Mouse (Mus musculus) embryonic facial prominence, embryonic 14.5 days (tissue): ENCODE data around the gene Tardbp. TPM values are rescaled to one million over a fixed set of nuclear protein-coding genes. Genes with fewer than 3 reads are reported as not detected.

Source experiments
- ATAC-seq: fragments of 200-750 bp; cut with Nextera tagmentation; 2 replicates; pipeline ENCODE4 v1.8.0; 2017; ENCODE audit warnings: low read depth, moderate number of reproducible peaks, moderate TSS enrichment
- DNase-seq: peaks from one replicate; pipeline ENCODE4 v3.0.0-alpha.2; 2015; ENCODE audit warnings: low spot score
- H3K27ac ChIP-seq: fragments of 300-500 bp; sonication (generic); replicated peaks from 2 replicates; pipeline ENCODE4 v1.5.1; 2014; ENCODE audit warnings: low read depth, mild to moderate bottlenecking, low read length, moderate library complexity
- H3K27me3 ChIP-seq: fragments of 300-500 bp; sonication (generic); replicated peaks from 2 replicates; pipeline ENCODE4 v1.6.1; 2014; ENCODE audit warnings: low read length; ENCODE audit not compliant: control insufficient read depth, insufficient read depth
- H3K36me3 ChIP-seq: fragments of 300-500 bp; sonication (generic); 2 replicates; pipeline ENCODE4 v1.6.1; 2014; ENCODE audit warnings: low read length, mixed read lengths; ENCODE audit not compliant: control insufficient read depth, insufficient read depth
- H3K4me1 ChIP-seq: fragments of 300-500 bp; sonication (generic); 2 replicates; pipeline ENCODE4 v1.6.1; 2014; ENCODE audit warnings: antibody characterized with exemption, low read length; ENCODE audit not compliant: control insufficient read depth, insufficient read depth
- H3K4me2 ChIP-seq: fragments of 300-500 bp; sonication (generic); 2 replicates; pipeline ENCODE4 v1.6.1; 2014; ENCODE audit warnings: low read depth, mild to moderate bottlenecking, low read length, moderate library complexity, mixed read lengths
- H3K4me3 ChIP-seq: fragments of 300-500 bp; sonication (generic); 2 replicates; pipeline ENCODE4 v1.5.1; 2014; ENCODE audit warnings: low read depth, mild to moderate bottlenecking, low read length
- H3K9ac ChIP-seq: fragments of 300-500 bp; sonication (generic); 2 replicates; pipeline ENCODE4 v1.6.1; 2014; ENCODE audit warnings: low read depth, mild to moderate bottlenecking, low read length, moderate library complexity, mixed read lengths
- H3K9me3 ChIP-seq: fragments of 300-500 bp; sonication (generic); 2 replicates; pipeline ENCODE4 v1.6.1; 2016; ENCODE audit warnings: low read length; ENCODE audit not compliant: control insufficient read depth
- WGBS: fragments of 180-500 bp; shearing (Covaris S2); extraction: QIAGEN DNeasy Blood & Tissue Kit; methylation state at CpG from one replicate; pipeline ENCODE4 v1.1.7; 2014; 5-methylcytosine and 5-hydroxymethylcytosine counted together
- polyA plus RNA-seq: library from polyadenylated mRNA; unstranded; fragments of >200 nt; fragmentation: Nextera tagmentation; extraction: Ambion mirVana; gene quantifications from 2 replicates; pipeline ENCODE4 v1.2.1, GENCODE M21; 2014

The Tardbp gene
- polyA plus RNA-seq, 1 experiment from 2014 or later = 156 TPM

DNA sequence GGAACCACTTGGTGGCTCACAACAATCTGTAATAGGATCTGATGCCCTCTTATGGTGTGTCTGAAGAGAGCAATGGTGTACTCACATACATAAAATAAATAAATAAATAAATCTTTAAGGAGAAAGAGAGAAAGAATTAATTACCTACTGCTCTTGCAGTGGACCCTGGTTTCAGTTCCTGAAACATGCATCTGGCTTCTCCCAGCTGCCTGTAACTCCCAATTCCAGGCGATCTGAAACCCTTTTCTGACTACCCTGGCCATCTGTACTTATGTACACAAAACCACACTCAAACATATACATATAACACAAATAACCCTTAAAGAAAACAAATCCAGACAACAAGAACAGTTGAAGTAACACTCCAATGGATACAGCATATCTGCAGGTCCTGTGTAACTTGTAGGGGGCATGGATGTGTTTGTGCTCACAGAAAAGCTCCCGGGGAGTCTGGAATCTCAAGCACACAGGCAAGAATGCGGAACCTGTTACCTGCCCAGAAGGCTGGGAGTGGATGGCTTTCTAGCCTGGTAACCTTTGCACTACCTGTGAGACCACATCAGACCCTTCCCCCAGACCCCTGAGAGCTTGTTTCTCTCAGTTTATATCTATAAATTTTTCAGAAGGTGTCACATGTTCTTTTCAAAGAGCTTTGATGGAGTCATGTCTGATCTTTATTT is 5.3 kb upstream of the Tardbp start:
- DNase-seq (no peak), ATAC-seq (no peak)
- Histone ChIP-seq H3K36me3 (no peaks in the 10 kb centered on the region), H3K27me3 (no peaks in the 10 kb centered on the region), H3K4me1 (no peaks in the 10 kb centered on the region), H3K4me2 (no peak overlapping the region), H3K27ac (no peak overlapping the region), H3K9me3 (no peaks in the 10 kb centered on the region), H3K9ac (no peak overlapping the region), H3K4me3 (no peak overlapping the region)
- 57% methylated on average over 3 of the region's 3 CpGs for WGBS

DNA sequence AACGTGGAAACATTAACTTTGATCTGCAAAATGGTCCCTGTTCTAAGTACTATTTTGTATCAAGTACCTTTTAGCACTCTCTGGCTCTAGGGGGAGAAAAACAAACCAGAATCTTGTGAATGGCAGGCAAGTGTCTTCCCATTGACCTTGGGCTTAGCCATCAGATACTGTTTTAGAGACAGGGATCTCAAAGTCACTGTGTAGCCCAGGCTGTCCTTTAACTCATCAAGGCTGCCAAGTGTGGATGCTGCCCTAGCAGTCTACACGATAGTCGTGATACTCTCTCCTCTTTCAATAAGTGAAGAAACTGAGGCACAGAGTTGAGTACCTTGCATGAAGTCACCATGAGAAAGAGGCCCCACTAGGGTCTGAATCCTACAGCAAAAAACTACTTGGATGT is 427 bp upstream of the Tardbp start:
- H3K4me1 ChIP-seq = no peaks in the 10 kb centered on the region
- DNase-seq (no peak), ATAC-seq (peak; percentile 1; the same call in 1 of the 2 replicates)
- peak overlapping the region; percentile 98; the same call in 1 of the 2 replicates for H3K9ac ChIP-seq
- no peak overlapping the region for H3K27ac ChIP-seq
- peak overlapping the region; percentile 96 for H3K4me3 ChIP-seq
- H3K4me2 ChIP-seq = peak overlapping the region; percentile 77
- H3K9me3 ChIP-seq = no peaks in the 10 kb centered on the region
- peaks cover 30% of the 10 kb centered on the region for H3K36me3 ChIP-seq
- WGBS = 66% methylated on average over 3 of the region's 3 CpGs
- H3K27me3 ChIP-seq = no peaks in the 10 kb centered on the region

DNA sequence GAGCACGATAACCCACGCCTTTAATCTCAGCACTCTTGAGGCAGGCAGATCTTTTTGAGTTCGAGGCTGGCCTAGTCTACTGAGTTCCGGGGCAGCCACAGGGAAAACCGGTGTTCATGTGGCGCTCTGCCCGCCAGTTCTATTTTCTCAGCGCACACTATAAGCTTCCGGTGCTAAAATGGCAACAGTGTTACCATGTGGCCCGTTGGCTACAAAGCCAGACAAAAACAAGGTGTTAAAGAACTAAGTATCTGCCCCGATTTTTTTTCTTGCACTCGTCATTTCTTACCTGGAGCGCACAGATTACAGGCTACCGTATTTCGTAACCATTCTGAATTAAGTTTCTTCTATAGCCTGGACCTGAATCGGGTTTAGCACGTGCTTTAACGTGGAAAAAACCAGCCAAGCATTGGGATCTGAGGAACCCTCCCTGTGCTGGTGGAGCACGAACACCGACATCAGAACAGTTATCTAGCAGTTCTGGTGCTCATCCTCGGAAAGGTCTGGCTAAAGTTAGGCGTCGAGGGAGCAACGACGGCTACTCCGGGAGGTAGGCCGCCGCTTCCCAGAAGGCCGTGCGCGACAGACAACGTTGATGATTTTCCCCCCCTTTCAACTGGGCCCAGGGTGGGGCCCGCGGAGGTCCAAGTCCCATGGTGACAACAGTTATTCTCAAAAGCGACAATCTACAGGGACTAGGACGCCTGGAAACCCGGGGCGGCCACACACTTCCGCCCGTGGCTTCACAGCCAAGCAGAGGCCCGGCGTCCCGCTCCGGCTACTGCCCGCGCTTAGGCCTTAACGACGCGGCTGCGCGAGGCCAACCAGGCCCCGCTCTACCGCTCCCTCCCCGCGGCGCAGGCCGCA is 830 bp downstream of the Tardbp start:
- H3K27me3 ChIP-seq = no peaks in the 10 kb centered on the region
- no peaks in the 10 kb centered on the region for H3K4me1 ChIP-seq
- DNase-seq = peak; percentile 57
- peak overlapping the region; percentile 98 for H3K9ac ChIP-seq
- peaks cover 43% of the 10 kb centered on the region for H3K36me3 ChIP-seq
- ATAC-seq = peak; percentile 66
- WGBS = under 1% methylated on average over 55 of the region's 57 CpGs
- H3K27ac ChIP-seq = peak overlapping the region; percentile 96
- H3K9me3 ChIP-seq = no peaks in the 10 kb centered on the region
- peak overlapping the region; percentile 96 for H3K4me3 ChIP-seq
- peak overlapping the region; percentile 77 for H3K4me2 ChIP-seq

GRCm38 (mm10) chr4:148625010-148625409 is 1.8 kb downstream of the Tardbp start:
- no peaks in the 10 kb centered on the region for H3K27me3 ChIP-seq
- H3K36me3 ChIP-seq = peaks cover 52% of the 10 kb centered on the region
- WGBS = 81% methylated on average over 10 of the region's 10 CpGs
- H3K4me1 ChIP-seq = no peaks in the 10 kb centered on the region
- no peak overlapping the region for H3K9ac ChIP-seq
- no peak for ATAC-seq
- no peak overlapping the region for H3K27ac ChIP-seq
- H3K4me2 ChIP-seq = peak overlapping the region; percentile 77
- no peaks in the 10 kb centered on the region for H3K9me3 ChIP-seq
- H3K4me3 ChIP-seq = peak overlapping the region; percentile 96
- no peak for DNase-seq

GRCm38 (mm10) chr4:148623609-148624008 is 3.2 kb downstream of the Tardbp start:
- DNase-seq (no peak), ATAC-seq (no peak)
- Histone ChIP-seq H3K36me3 (peaks cover 66% of the 10 kb centered on the region), H3K4me2 (no peak overlapping the region), H3K9ac (no peak overlapping the region), H3K9me3 (no peaks in the 10 kb centered on the region), H3K4me1 (no peaks in the 10 kb centered on the region), H3K27me3 (no peaks in the 10 kb centered on the region), H3K27ac (no peak overlapping the region), H3K4me3 (no peak overlapping the region)
- 84% methylated on average over 4 of the region's 4 CpGs for WGBS

- no peak overlapping the region for H3K4me2 ChIP-seq
- no peak overlapping the region for H3K9ac ChIP-seq
- H3K27me3 ChIP-seq = no peaks in the 10 kb centered on the region
- H3K36me3 ChIP-seq = peaks cover 74% of the 10 kb centered on the region
- ATAC-seq = no peak
- H3K4me3 ChIP-seq = no peak overlapping the region
- no peak overlapping the region for H3K27ac ChIP-seq
- H3K4me1 ChIP-seq = no peaks in the 10 kb centered on the region
- DNase-seq = no peak
- H3K9me3 ChIP-seq = no peaks in the 10 kb centered on the region
- 91% methylated on average over 4 of the region's 4 CpGs for WGBS
These were observed 4.3 kb downstream of the Tardbp start for GRCm38 (mm10) chr4:148622485-148622884.

DNA sequence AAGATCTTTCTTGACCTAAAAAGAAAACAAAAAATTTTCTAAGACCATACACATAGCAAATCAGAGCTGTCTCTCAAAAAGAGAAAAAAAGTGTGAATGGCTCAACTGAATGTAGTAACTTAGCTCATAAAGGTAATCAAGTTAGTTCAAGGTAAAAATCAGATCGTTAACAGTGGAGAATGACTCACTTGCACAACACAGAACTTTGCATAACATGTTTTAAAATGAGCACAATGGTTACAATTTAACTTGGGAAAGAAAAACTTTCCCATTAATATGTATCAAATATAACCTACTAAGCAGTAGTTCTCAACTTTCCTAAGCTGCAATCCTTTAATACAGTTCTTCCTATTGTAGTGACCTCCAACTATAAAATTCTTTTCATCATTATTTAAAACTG is 6.1 kb downstream of the Tardbp start:
- Histone ChIP-seq H3K27me3 (no peaks in the 10 kb centered on the region), H3K4me1 (no peaks in the 10 kb centered on the region), H3K9ac (no peak overlapping the region), H3K9me3 (no peaks in the 10 kb centered on the region), H3K36me3 (peaks cover 92% of the 10 kb centered on the region), H3K4me2 (no peak overlapping the region), H3K4me3 (no peak overlapping the region), H3K27ac (no peak overlapping the region)
- no peak for DNase-seq
- no peak for ATAC-seq
- 93% methylated on average over 1 of the region's 1 CpGs for WGBS

- H3K27me3 ChIP-seq = no peaks in the 10 kb centered on the region
- WGBS = 69% methylated on average over 1 of the region's 1 CpGs
- no peak overlapping the region for H3K4me3 ChIP-seq
- peaks cover 96% of the 10 kb centered on the region for H3K36me3 ChIP-seq
- ATAC-seq = no peak
- no peak overlapping the region for H3K4me2 ChIP-seq
- no peak overlapping the region for H3K27ac ChIP-seq
- H3K9ac ChIP-seq = no peak overlapping the region
- H3K4me1 ChIP-seq = no peaks in the 10 kb centered on the region
- DNase-seq = no peak
- H3K9me3 ChIP-seq = no peaks in the 10 kb centered on the region
These were observed 7.0 kb downstream of the Tardbp start for GRCm38 (mm10) chr4:148619805-148620204.
